Mouse (Mus musculus): ENCODE results near the gene Mettl13. TPM values are rescaled to one million over a fixed set of nuclear protein-coding genes. Genes with fewer than 3 reads are reported as not detected.

Mettl13 gene
- 1 to 10 TPM; 4.1 to 5.4 TPM for total RNA-seq (2021)
- 4.1 and 4.5 TPM in 2 replicates for polyA plus RNA-seq (2012; rRNA removed)
- long read RNA-seq, full-length matches to known transcripts: 7 of 9 reads
- long read RNA-seq, partial matches to known transcripts: 1 of 9 reads
- long read RNA-seq, other reads (novel, unspliced or antisense): 1 of 9 reads

- intact Hi-C loops (cut with DNase I): loop anchor here (5.0 to 10.0 kb wide), 4 partner anchors 194 to 1379 kb away; partner anchors contain the start of genes 4930558K02Rik, Prrc2c, Scyl3 and Suco
- H3K9ac ChIP-seq (ENCODE audit: low read depth, low read length): peak within 1 kb of the TSS; percentile 78
- no peaks in the 10 kb centered on the region for H3K27me3 ChIP-seq (ENCODE audit: control insufficient read depth, insufficient read depth, low read length)
- peak within 1 kb of the TSS; percentile 67 for H3K4me3 ChIP-seq
- no peaks in the 10 kb centered on the region for H3K4me1 ChIP-seq (ENCODE audit: control insufficient read depth, insufficient read depth, low read length)
- H3K36me3 ChIP-seq (ENCODE audit: control insufficient read depth, insufficient read depth, low read length): no peaks in the 10 kb centered on the region
- TF ChIP-seq EP300 (IDR thresholded peaks at IDR 0.05; ENCODE audit: insufficient read depth, low read depth, low read length): 0 out of 2 replicates have a peak, but pooled peaks have one; percentile 7
- TF ChIP-seq CTCF (IDR thresholded peaks at IDR 0.05): no peak
- TF ChIP-seq POLR2A (IDR thresholded peaks at IDR 0.05; ENCODE audit: insufficient read depth, low read depth, low read length): peak; percentile 98
- peak within 1 kb of the TSS; percentile 80 for H3K27ac ChIP-seq
- peak; percentile 86 to 92 for DNase-seq
- no peaks in the 10 kb centered on the region for H3K79me2 ChIP-seq (replicated peaks; ENCODE audit: control insufficient read depth, insufficient read depth, low read length)
- WGBS: under 1% methylated on average over 52 of the region's 52 CpGs
These were observed at the start of gene Mettl13 for GRCm38 (mm10) chr1:162548016-162548916. TSS of gene Mettl13 (minus strand) at chr1:162548551.

DNA sequence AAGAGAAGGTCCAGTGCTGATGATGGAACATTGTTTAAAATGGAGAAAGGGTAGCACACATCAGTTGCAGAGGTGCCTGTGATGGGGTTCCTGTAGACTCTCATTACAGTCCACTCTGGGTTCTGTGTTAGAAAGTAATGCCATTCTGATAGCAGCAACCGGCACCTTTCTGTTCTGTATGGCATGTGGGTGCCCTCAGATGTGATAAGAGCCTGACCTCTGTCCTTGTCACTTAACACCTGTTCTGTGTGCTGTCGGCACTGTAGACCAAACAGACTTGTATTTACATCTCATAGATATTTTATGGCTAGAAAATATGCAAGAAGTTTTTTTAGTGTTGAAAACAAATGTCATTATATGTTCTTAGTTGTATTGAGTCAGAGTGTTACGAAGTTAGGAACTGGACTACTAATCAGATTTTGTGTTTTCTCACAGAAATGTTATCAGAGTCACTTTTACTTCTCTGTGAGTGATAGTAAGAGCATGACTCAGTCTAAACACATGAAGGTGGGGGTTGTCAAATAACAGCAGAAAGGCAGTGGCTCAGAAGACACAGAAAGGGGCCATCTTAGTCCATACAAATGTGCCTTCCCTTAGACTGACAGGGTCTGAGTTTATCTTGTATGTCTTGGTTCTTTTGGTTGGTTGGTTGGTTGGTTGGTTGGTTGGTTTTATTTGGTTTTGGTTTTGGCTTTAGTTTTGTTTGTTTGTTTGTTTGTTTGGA lies 49.2 kb upstream of the Mettl13 start:
- Histone ChIP-seq H3K4me3 (no peak overlapping the region), H3K27ac (no peak overlapping the region), H3K79me2 (replicated peaks; ENCODE audit: control insufficient read depth, insufficient read depth, low read length) (no peaks in the 10 kb centered on the region), H3K4me1 (ENCODE audit: control insufficient read depth, insufficient read depth, low read length) (no peaks in the 10 kb centered on the region), H3K27me3 (ENCODE audit: control insufficient read depth, insufficient read depth, low read length) (no peaks in the 10 kb centered on the region), H3K36me3 (ENCODE audit: control insufficient read depth, insufficient read depth, low read length) (no peaks in the 10 kb centered on the region; the same call in 1 of the 2 replicates), H3K9ac (ENCODE audit: low read depth, low read length) (no peak overlapping the region)
- TF ChIP-seq CTCF (IDR thresholded peaks at IDR 0.05) (no peak), POLR2A (IDR thresholded peaks at IDR 0.05; ENCODE audit: insufficient read depth, low read depth, low read length) (no peak), EP300 (IDR thresholded peaks at IDR 0.05; ENCODE audit: insufficient read depth, low read depth, low read length) (no peak)
- intact Hi-C loops (cut with DNase I): no loop called here
- WGBS: 70% methylated on average over 3 of the region's 3 CpGs
- DNase-seq: no peak

- TF ChIP-seq CTCF (IDR thresholded peaks at IDR 0.05) (no peak), EP300 (IDR thresholded peaks at IDR 0.05; ENCODE audit: insufficient read depth, low read depth, low read length) (no peak), POLR2A (IDR thresholded peaks at IDR 0.05; ENCODE audit: insufficient read depth, low read depth, low read length) (no peak)
- Histone ChIP-seq H3K27me3 (ENCODE audit: control insufficient read depth, insufficient read depth, low read length) (no peaks in the 10 kb centered on the region), H3K9ac (ENCODE audit: low read depth, low read length) (no peak overlapping the region), H3K79me2 (replicated peaks; ENCODE audit: control insufficient read depth, insufficient read depth, low read length) (no peaks in the 10 kb centered on the region), H3K4me1 (ENCODE audit: control insufficient read depth, insufficient read depth, low read length) (no peaks in the 10 kb centered on the region; the same call in 1 of the 2 replicates), H3K4me3 (no peak overlapping the region), H3K36me3 (ENCODE audit: control insufficient read depth, insufficient read depth, low read length) (no peaks in the 10 kb centered on the region), H3K27ac (no peak overlapping the region)
- DNase-seq: no peak
- intact Hi-C loops (cut with DNase I): no loop called here
- WGBS: 69% methylated on average over 8 of the region's 8 CpGs
These were observed 42.2 kb upstream of the Mettl13 start for GRCm38 (mm10) chr1:162590415-162590997.

DNA sequence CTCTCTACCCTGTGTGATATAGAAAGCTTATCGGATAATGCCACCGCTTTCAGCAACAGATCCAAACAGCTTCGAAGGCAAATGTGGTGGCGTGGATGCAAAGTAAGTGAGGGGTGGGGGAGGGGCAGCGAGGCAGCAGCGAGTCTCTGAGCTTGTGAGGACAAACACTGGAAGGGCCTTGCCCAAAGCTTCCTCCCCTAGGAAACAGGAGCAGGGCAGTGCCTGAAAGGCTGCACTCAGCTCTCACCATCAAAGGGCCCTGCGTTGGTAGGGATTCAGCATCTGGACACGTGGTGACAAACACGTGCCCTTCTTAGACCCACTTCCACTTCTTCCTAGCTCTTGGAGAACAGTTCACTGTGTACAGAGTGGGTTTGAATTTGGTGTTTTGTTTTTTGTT lies 41.1 kb upstream of the Mettl13 start:
- H3K4me1 ChIP-seq (ENCODE audit: control insufficient read depth, insufficient read depth, low read length): no peaks in the 10 kb centered on the region; the same call in 1 of the 2 replicates
- 36% methylated on average over 9 of the region's 9 CpGs for WGBS
- H3K27ac ChIP-seq: peak overlapping the region; percentile 22; the same call in 1 of the 2 replicates
- no peaks in the 10 kb centered on the region for H3K36me3 ChIP-seq (ENCODE audit: control insufficient read depth, insufficient read depth, low read length)
- H3K4me3 ChIP-seq: no peak overlapping the region
- DNase-seq: peak in 1 of 2 experiments; percentile 9
- no peaks in the 10 kb centered on the region for H3K79me2 ChIP-seq (replicated peaks; ENCODE audit: control insufficient read depth, insufficient read depth, low read length)
- TF ChIP-seq CTCF (IDR thresholded peaks at IDR 0.05) (no peak), EP300 (IDR thresholded peaks at IDR 0.05; ENCODE audit: insufficient read depth, low read depth, low read length) (no peak), POLR2A (IDR thresholded peaks at IDR 0.05; ENCODE audit: insufficient read depth, low read depth, low read length) (no peak)
- no peaks in the 10 kb centered on the region for H3K27me3 ChIP-seq (ENCODE audit: control insufficient read depth, insufficient read depth, low read length)
- intact Hi-C loops (cut with DNase I): no loop called here
- H3K9ac ChIP-seq (ENCODE audit: low read depth, low read length): no peak overlapping the region

- intact Hi-C loops (cut with DNase I): no loop called here
- Histone ChIP-seq H3K4me3 (no peak overlapping the region), H3K4me1 (ENCODE audit: control insufficient read depth, insufficient read depth, low read length) (no peaks in the 10 kb centered on the region; the same call in 1 of the 2 replicates), H3K79me2 (replicated peaks; ENCODE audit: control insufficient read depth, insufficient read depth, low read length) (no peaks in the 10 kb centered on the region), H3K27ac (no peak overlapping the region; the same call in 1 of the 2 replicates), H3K27me3 (ENCODE audit: control insufficient read depth, insufficient read depth, low read length) (no peaks in the 10 kb centered on the region), H3K9ac (ENCODE audit: low read depth, low read length) (no peak overlapping the region), H3K36me3 (ENCODE audit: control insufficient read depth, insufficient read depth, low read length) (peaks cover 2% of the 10 kb centered on the region; the same call in 1 of the 2 replicates)
- DNase-seq: no peak
- WGBS: 67% methylated on average over 3 of the region's 3 CpGs
- TF ChIP-seq POLR2A (IDR thresholded peaks at IDR 0.05; ENCODE audit: insufficient read depth, low read depth, low read length): no peak
- TF ChIP-seq CTCF (IDR thresholded peaks at IDR 0.05): no peak
- no peak for TF ChIP-seq EP300 (IDR thresholded peaks at IDR 0.05; ENCODE audit: insufficient read depth, low read depth, low read length)
These were observed 40.3 kb upstream of the Mettl13 start for GRCm38 (mm10) chr1:162588606-162589005.
